Comparison of ENCODE assay signal across 20 mouse cellular contexts in genomic region chr15:84025651-84026050, GRCm38 (mm10). TPM values are rescaled to one million over a fixed set of nuclear protein-coding genes. Genes with fewer than 3 reads are reported as not detected.
"Had no signal": no experiment of that assay in that cellular context is flagged by ENCODE, and none has a peak within 500 bp of the region (broad histone marks: within the 10 kb centered on the region; RNA-seq: fewer than 3 reads in every experiment).

No protein-coding gene starts in this region.

- H3K4me3 ChIP-seq: lung, embryonic 15.5 days; megakaryocyte, embryonic 14.5 days; midbrain, embryonic 12.5 days; midbrain, embryonic 15.5 days; neural tube, embryonic 12.5 days; stomach, embryonic 15.5 days had no signal

- DNase-seq: liver, postnatal 0 days; lung, adult 2 months; lung, postnatal 14 days; lung, postnatal 36 days; right cerebral cortex, postnatal 14 days; thymus, adult 2 months; thymus, postnatal 25 days; thymus, postnatal 4 days had no signal

- H3K27ac ChIP-seq: lung, embryonic 15.5 days; macrophage; midbrain, embryonic 12.5 days; midbrain, embryonic 15.5 days; neural tube, embryonic 12.5 days; stomach, embryonic 15.5 days; stomach, postnatal 0 days had no signal

- H3K27me3 ChIP-seq: lung, embryonic 15.5 days; midbrain, embryonic 12.5 days; midbrain, embryonic 15.5 days; neural tube, embryonic 12.5 days; stomach, embryonic 15.5 days had no signal

- H3K9ac ChIP-seq: liver, postnatal 0 days; lung, embryonic 15.5 days; midbrain, embryonic 12.5 days; midbrain, embryonic 15.5 days; neural tube, embryonic 12.5 days; stomach, embryonic 15.5 days had no signal

- ATAC-seq: liver, postnatal 0 days; lung, postnatal 0 days; midbrain, embryonic 15.5 days had no signal

- H3K4me1 ChIP-seq: lung, embryonic 15.5 days; megakaryocyte, embryonic 14.5 days; midbrain, embryonic 12.5 days; midbrain, embryonic 15.5 days; neural tube, embryonic 12.5 days; stomach, embryonic 15.5 days had no signal

- H3K9me3 ChIP-seq: lung, embryonic 15.5 days; megakaryocyte, embryonic 14.5 days; midbrain, embryonic 12.5 days; midbrain, embryonic 15.5 days; neural tube, embryonic 12.5 days; stomach, embryonic 15.5 days had no signal

- H3K36me3 ChIP-seq: lung, embryonic 15.5 days; midbrain, embryonic 12.5 days; midbrain, embryonic 15.5 days; neural tube, embryonic 12.5 days; stomach, embryonic 15.5 days had no signal

- H3K4me2 ChIP-seq: lung, embryonic 15.5 days; midbrain, embryonic 12.5 days; midbrain, embryonic 15.5 days; neural tube, embryonic 12.5 days; stomach, embryonic 15.5 days had no signal

RNA-seq across cellular contexts. Expression of gene Efcab6, which starts 39.5 kb away (rescaled TPM):
- total RNA-seq: megakaryocyte progenitor cell, adult 5-6 weeks; neutrophil, adult 5-6 weeks had no signal
- polyA plus RNA-seq: liver, postnatal 0 days; macrophage; midbrain, embryonic 12.5 days; spleen, adult 2 months had no signal
